Mouse (Mus musculus) layer of hippocampus, postnatal 36 days (tissue): ENCODE data around the gene Upf1. TPM values are rescaled to one million over a fixed set of nuclear protein-coding genes. Genes with fewer than 3 reads are reported as not detected.

Experiments used
- DNase-seq, 2 experiments: peaks; one replicate each; pipeline ENCODE4 v3.0.0; 2022
- total RNA-seq, 2 experiments: library from RNA; stranded (reverse); gene quantifications; 2 replicates each; pipeline ENCODE4 v1.2.3; 2021

The Upf1 gene
- total RNA-seq, 2 experiments from 2014 or later, result 70.4 to 72.6 TPM

DNA sequence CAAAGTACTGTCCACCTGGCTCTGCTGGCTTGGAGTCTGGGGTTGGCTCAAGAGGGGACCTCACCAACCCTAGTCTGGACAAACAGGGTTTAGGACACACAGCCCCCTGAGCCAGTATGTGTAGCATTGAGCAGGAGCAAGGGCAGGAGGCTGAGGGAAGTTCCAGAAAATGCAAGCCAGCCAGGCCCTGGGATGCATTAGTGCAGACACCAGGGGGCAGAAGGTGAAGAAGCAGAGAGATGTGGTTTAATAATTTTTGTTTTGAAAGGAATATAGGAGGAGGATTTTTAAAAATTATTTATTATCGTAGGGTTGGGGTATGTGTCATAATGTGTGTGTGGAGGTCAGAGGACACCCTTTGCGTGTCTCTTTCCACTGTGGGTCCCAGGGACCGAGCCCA is 29.4 kb downstream of the Upf1 start:
- DNase-seq, result no peak

DNA sequence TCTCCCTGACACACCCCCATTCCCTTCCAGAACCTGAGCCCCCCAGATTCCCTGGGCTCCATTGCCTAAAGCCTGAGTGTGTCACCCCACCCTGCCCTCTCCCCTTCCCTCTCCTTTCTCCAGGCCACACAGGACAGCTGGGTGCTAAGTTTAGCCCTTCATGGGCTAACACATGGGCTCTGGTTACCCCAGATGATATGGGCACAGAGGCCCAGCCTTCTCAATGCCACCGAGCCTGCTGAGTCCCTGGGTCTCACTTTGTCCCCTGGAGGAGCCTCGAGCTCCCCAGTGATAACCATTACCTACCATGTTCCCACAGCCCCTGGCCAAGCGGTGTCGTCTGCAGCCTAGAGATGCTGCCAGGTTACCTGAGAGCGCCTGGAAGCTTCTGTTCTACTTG is 35.2 kb downstream of the Upf1 start:
- DNase-seq, result no peak

DNA sequence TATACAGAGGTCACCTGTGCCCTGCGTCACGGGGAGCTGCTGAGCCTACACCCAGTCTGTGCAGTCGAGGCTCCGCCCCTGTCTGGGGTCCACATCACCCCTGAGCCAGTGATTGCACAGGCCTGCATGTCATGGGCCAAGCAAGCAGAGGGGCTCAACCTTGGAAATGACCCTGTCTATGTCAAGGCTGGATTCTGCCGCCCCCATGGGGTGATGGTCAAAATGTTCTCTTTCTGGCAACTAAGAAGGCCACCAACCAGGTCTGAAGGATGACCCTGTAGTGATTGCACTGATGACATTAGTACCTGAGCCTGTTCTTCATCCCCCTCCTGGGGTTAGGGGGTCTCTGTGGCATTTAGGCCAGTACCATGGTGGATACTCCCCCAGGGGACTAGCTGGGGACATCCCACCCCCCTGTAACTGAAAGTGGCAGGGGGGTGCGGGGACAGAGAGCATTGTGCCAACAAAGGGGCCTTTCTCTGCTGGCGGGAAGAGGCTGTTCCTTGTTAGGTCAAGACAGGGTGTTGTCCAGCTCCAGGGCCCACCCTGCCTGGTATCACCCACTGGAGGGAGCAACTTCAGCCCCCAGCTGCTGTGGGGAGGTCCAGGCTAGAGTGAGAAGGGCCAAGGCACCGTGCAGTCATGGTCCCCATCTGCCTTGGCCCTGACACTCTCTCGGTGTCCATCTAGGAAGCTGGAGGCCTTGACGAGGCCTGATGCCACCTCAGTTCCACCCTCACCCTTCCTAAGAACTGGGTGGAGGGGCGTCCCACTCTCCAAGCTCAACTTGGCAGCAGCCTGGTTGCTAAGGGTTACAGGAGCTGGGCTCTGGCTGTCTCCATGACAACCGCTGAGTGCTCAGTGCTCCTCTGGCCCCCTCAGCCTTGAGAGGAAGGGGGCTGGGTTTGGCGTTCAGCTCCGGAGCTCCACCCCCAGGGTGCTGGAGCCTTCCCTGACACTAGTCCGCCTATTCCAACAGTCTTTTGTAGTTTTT is 36.3 kb downstream of the Upf1 start:
- DNase-seq, result peak; percentile 86 to 91

DNA sequence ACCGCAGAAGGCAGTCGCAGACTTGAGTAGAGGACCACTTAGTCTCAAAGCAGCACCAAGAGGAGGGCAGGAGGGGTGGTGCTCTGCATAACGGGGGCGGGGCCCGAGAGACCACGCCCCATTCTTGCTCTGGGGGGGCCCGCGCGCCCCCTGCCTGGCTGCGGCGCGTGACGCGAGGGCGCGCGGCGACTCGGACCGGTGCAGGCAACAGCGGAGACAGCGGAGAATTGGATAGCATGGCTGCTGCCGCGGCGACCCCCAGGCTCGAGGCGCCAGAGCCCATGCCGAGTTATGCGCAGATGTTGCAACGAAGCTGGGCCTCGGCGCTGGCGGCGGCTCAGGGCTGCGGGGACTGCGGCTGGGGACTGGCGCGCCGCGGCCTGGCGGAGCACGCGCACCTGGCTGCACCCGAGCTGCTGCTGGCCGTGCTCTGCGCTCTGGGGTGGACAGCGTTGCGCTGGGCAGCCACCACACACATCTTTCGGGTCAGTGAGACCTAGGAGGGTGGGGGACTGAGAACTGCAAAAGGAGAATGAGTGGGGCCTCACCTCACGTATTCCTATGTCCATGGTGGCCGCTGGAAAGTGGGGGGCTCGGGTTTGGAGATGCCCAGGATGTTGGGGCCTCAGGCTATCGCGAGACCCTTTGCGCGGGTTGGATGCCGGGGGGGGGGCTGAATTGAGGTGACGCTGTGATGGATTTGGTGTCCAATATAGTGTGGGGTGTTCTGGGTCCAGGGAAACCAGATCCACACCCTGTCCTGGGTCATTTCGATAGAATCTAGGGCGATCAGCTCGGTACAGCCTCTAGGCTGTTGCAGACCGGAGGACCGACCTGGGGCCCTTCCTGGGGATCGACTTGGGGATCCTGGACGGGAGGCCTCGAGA is 37.2 kb downstream of the Upf1 start, which contains the start of gene Cers1:
Cers1 (plus strand) TSS at position 152 of the 887 bp plus-strand sequence.
- peak; percentile 83 for DNase-seq

DNA sequence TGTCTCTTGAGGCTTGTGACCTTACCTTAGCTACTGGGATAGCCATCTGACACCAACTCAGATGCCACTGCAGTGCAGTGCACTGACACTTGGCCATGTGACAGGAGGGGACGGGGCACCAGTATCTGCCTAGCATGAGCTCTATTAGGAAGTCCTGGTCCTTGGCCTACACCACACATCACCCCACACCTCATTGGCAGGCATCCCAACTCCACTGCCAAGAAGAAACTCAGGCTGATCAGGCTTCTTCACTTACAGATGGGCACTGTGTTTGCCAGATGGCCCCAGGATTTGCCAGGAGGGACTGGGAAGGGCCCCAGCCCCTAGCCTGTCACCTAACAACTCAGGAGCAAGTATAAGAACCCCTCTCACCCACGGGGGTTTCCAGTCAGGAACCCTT is 39.7 kb downstream of the Upf1 start:
- no peak for DNase-seq

DNA sequence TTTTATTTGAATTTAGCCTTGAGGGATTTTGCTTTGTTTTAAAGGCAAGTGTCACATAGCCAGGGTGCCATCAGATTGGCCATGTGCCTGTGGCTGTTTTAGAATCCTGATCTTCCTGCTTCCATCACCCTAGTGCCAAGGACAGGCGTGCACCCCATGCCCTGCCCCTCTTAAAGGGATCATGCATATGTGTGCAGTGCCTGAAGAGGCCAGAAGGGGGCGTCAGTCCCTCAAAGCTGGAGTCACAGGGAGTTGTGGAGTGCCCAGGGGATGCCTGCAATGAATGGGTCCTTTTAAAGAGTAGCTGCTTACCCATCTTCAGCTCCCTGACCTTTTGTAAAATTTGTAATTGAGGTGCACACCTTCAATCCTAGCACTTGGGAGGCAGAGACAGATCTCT is 43.8 kb downstream of the Upf1 start:
- no peak for DNase-seq

DNA sequence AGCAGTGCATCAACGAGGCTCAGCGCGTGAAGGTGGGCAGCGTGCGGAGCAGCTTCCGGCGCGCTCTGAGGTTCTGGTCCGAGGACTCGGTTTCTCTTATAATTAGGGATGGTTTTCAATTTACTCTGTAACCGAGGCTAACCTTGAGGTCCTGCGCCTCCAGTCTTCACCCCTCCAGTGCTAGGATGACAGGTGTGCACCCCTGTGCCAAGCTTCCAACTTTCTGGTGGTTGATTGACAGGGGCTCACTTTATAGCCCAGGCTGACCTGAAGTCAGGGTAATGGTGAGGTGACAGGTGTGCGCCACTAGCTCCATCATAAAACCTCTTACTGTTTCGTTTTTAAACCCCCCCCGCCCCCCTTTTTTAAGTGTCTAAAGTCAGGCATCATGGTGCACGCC is 50.2 kb downstream of the Upf1 start:
- no peak for DNase-seq

DNA sequence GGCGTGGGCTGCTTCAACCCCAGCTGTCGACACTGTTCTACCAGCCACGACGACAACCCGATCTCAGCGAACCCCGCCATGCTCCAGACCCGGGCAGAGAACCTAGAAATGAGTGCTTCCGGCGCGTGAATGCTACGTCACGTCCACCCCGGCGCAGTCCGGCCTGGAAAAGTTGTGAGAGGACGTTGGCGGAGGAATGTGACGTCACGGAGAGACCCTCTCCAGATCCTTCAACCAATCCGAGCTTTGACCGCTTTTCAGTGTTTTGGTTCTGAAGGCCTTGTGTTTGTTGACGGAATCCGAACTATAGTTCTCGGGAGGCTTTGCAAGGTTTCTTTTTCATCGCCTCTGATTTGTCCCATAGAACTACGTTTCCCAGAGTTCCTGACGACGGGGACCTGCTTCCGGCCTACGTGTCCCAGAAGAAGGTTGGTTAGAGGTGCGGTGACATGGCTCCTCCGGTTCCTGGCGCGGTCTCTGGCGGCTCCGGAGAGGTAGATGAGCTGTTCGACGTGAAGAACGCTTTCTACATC is 50.7 kb downstream of the Upf1 start, which contains the start of the genes Ddx49 and Cope:
Ddx49 (minus strand) TSS at position 132 of the 533 bp plus-strand sequence.
Cope (plus strand) TSS at position 161 of the 533 bp plus-strand sequence.
- DNase-seq, result peak; percentile 93 to 97

DNA sequence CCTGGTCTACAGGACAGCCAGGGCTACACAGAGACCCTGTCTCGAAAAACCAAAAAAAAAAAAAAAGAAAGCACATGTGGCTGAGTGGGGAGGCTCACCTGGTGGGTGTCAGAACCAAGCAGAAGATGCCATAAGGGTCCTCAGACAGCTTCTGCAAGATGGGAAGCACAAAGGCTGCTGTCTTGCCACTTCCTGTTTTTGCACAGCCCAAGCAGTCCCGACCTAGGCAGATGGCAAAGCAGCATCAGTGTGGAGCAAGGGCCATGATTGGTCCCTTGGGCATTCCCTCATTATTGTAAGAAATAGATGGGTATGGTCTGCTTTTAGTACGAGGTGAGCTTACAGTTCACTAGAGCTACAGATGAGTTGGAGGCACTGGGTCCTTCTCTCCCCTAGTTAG is 52.2 kb downstream of the Upf1 start:
- no peak for DNase-seq

DNA sequence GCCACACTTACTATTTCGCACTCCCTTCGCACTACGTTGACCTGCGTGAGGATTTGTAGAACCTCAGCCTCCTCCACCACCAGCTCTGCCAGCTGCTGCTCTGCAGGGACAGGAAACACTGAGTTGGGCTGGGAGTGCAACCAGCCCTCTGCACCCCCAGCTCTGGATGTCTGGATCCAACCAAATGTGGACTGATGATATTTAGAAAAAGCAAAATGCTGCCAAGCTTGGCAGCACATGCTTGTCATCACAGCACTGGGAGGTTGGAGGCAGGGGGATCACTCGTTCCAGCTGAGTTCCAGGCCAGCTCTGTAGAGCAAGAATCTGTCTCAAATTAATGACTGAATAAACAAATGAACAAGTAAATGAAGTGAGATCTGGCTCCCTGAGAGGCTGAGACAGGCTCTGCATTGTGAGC is 59.1 kb downstream of the Upf1 start:
- peak; percentile 56 to 63 for DNase-seq

DNA sequence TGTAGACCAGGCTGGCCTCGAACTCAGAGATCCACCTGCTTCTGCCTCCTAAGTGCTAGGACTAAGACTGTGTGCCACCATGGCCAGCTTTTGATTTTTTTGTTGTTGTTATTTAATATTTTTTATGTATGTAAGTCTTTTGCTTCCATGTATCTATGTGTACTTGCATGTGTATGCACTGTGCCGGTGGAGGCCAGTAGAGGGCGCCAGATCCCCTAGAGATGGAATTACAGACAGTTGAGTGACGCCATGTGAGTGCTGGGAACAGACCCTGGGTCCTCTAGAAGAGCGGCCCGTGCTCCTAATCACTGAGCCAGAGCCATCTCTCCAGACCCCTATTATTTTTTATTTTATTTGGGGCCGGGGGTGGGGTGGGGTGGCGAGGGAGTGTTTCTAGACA is 66.3 kb downstream of the Upf1 start:
- no peak for DNase-seq

DNA sequence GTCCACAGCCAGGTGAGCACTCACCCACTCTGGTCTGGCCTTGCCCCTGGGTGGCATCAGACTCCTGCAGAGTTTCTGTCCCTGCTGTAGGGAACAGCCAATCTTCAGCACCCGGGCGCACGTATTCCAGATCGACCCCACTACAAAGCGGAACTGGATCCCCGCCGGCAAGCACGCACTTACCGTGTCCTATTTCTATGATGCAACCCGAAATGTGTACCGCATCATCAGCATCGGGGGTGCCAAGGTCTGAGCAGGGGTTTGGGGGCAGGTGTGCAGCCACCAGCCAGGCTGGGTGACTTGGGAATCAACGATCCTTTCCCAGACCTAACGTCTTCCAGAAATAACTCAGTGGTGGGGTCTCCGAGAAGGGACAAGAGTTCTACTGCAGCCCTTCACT is 67.8 kb downstream of the Upf1 start:
- no peak for DNase-seq

DNA sequence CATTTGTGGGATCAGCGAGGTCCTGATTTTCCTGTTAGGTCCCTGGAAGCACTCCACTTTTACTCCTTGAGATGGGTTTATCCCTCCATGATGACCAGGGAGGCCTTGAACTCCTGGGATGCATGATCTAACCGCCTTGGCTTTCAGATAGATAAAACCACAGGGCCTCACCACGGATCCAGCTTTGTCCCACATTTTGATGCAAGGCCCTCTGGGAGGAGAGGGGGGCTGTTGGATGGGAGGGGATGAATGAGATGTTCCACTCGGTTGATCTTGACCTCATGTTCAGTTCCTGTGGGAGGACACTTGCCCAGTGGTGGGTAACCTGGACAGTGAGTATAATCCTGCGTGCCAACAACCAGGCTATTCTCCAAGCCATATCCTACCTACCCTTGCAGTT is 68.7 kb downstream of the Upf1 start:
- DNase-seq, result no peak

DNA sequence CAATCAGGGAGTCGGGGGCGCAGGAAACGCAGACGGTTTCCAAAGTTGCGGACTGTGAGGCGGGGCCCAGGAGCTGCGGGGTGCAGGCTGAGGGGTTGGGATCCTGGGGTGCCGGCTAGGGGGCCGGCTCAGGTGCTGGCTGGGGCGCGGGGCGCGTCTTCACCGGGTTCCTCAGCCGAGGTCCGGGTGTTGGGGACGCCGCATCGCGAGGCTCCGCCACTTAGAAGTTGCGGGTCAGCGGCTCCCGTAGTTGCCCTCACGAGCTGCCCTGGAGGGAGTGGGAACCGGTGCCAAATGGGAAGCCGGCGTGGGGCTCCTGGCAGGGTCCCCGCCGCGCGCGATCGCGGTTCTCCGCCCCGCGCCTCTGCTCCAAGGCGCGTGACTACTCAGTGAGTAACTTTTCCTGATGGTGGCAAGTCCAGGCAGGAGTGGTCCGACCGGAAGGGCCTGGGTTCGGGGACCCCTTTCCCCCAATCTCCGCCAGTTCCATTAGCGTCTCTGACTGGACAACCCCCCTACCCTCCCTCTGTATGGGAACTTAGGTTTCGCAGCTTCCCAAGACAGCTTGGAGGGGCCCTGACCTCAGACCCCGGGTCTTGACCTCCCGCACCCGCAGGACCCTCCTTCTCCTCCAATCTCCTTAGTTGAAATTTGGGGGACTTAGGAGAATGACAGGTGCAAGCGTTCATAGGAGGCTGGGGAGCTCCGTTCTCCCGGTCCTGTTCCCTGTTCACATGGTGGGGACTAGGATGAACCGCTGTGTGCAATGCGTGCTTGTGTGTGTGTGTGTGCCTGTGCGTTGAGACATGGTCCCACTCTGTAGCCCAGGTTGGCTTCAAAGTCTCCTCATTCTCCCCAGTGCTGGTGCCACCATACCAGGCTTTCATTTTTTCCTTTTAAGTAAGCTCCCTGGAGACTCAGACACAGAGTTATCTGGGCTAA is 69.7 kb downstream of the Upf1 start:
- no peak for DNase-seq

DNA sequence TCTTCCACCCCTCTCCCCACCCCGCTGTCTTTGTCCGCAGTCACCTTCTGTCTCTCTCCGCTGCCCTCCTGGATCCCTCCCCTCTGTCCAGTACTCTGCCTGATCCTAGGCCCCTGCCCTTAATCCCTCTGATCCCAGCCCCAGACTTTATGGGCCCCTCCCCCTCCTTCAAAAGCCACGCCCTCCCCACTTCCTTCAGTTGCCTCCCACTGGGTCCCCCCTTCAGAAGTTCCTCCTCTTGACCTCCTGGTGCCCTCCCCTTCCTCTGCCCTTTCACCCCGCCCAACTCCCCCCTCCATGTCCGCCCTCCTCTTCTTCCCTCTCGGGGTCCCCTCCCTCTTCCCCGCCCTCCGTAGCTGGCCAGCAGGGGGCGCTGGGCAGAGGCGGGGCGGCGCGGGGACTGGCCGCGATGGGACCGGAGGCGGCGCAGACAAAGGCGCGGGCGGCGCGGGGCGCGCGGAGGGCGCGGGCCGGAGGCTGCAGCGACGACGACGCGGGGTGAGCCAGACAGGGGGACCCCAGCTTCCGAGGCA is 70.4 kb downstream of the Upf1 start, which contains the start of gene Homer3:
Homer3 (plus strand) TSS at position 225 of the 533 bp plus-strand sequence.
- DNase-seq, result peak; percentile 82 to 84

Other genes with a start within 250 kb of the Upf1 start
- gene Ncan, start 232.4 kb downstream of the Upf1 start, total RNA-seq, result 100 to 1,000 TPM; 167 to 170 TPM
- gene Nr2c2ap, start 221.9 kb downstream of the Upf1 start, total RNA-seq, result 10 to 100 TPM; 25.4 to 30.5 TPM
- gene Rfxank, start 214.1 kb downstream of the Upf1 start, total RNA-seq, result 10 to 100 TPM; 14.0 to 15.3 TPM
- gene Borcs8, start 213.8 kb downstream of the Upf1 start, total RNA-seq, result 10 to 100 TPM; 43.9 to 50.8 TPM
- gene Mef2b, start 213.6 kb downstream of the Upf1 start, total RNA-seq, result under 1 TPM; 0.27 to 0.38 TPM
- 10 to 100 TPM; 43.5 to 57.1 TPM for gene Tmem161a, start 180.9 kb downstream of the Upf1 start, total RNA-seq
- gene Slc25a42, start 141.0 kb downstream of the Upf1 start, total RNA-seq, result 10 to 100 TPM; 44.8 to 49.7 TPM
- 100 to 1,000 TPM; 118 to 126 TPM for gene Sugp2, start 119.1 kb downstream of the Upf1 start, total RNA-seq
- gene Armc6, start 118.8 kb downstream of the Upf1 start, total RNA-seq, result 10 to 100 TPM; 47.0 to 50.5 TPM
- 10 to 100 TPM; 77.3 to 86.6 TPM for gene Homer3, start 70.5 kb downstream of the Upf1 start, total RNA-seq
- 10 to 100 TPM; 39.7 to 40.2 TPM for gene Ddx49, start 50.8 kb downstream of the Upf1 start, total RNA-seq
- gene Cope, start 50.8 kb downstream of the Upf1 start, total RNA-seq, result 100 to 1,000 TPM; 129 to 133 TPM
- 100 to 1,000 TPM; 116 to 127 TPM for gene Cers1, start 37.5 kb downstream of the Upf1 start, total RNA-seq
- gene Gdf1, start 23.5 kb downstream of the Upf1 start, total RNA-seq, result 10 to 100 TPM; 11.2 to 18.7 TPM
- gene Comp, start 20.3 kb upstream of the Upf1 start, total RNA-seq, result under 1 TPM; 0.32 to 0.91 TPM
- 100 to 1,000 TPM; 181 to 187 TPM for gene Crtc1, start 86.3 kb upstream of the Upf1 start, total RNA-seq
- gene Klhl26, start 123.7 kb upstream of the Upf1 start, total RNA-seq, result 10 to 100 TPM; 57.4 to 59.0 TPM
- gene Tmem59l, start 134.1 kb upstream of the Upf1 start, total RNA-seq, result 100 to 1,000 TPM; 312 to 335 TPM
- 10 to 100 TPM; 42.9 to 45.2 TPM for gene Crlf1, start 139.9 kb upstream of the Upf1 start, total RNA-seq
- gene Rex1bd, start 153.5 kb upstream of the Upf1 start, total RNA-seq, result 100 to 1,000 TPM in 1 of 2 experiments, 10 to 100 TPM in 1; 97.5 to 102 TPM
- 100 to 1,000 TPM; 947 to 957 TPM for gene Uba52, start 157.5 kb upstream of the Upf1 start, total RNA-seq
- 100 to 1,000 TPM; 436 to 447 TPM for gene Fkbp8, start 174.4 kb upstream of the Upf1 start, total RNA-seq
- 10 to 100 TPM; 38.2 to 38.3 TPM for gene Kxd1, start 174.7 kb upstream of the Upf1 start, total RNA-seq
- gene Ell, start 186.2 kb upstream of the Upf1 start, total RNA-seq, result 10 to 100 TPM; 18.6 to 23.4 TPM
- 10 to 100 TPM; 42.9 to 54.3 TPM for gene Isyna1, start 241.1 kb upstream of the Upf1 start, total RNA-seq